Mouse (Mus musculus) stomach, embryonic 14.5 days (tissue): ENCODE data around the gene Col18a1. TPM values are rescaled to one million over a fixed set of nuclear protein-coding genes. Genes with fewer than 3 reads are reported as not detected.

Experiments
- ATAC-seq: fragments of 200-750 bp; cut with Nextera tagmentation; 2 replicates; pipeline ENCODE4 v1.8.0; 2017; ENCODE audit warnings: low read depth, moderate TSS enrichment; ENCODE audit not compliant: insufficient number of reproducible peaks, insufficient read depth, low FRiP score
- H3K27ac ChIP-seq: fragments of 300-500 bp; sonication (generic); 2 replicates; pipeline ENCODE4 v1.5.1; 2014; ENCODE audit warnings: mild to moderate bottlenecking, low read length, moderate library complexity, mixed read lengths
- H3K27me3 ChIP-seq: fragments of 300-500 bp; sonication (generic); 2 replicates; pipeline ENCODE4 v1.6.1; 2014; ENCODE audit warnings: low read length, control low read depth, mixed read lengths; ENCODE audit not compliant: control insufficient read depth, insufficient read depth
- H3K36me3 ChIP-seq: fragments of 300-500 bp; sonication (generic); 2 replicates; pipeline ENCODE4 v1.6.1; 2014; ENCODE audit warnings: mild to moderate bottlenecking, control low read depth, low read length, moderate library complexity, mixed read lengths; ENCODE audit not compliant: control insufficient read depth, insufficient read depth
- H3K4me1 ChIP-seq: fragments of 300-500 bp; sonication (generic); 2 replicates; pipeline ENCODE4 v1.6.1; 2014; ENCODE audit warnings: low read length, control low read depth, mixed read lengths; ENCODE audit not compliant: control insufficient read depth, insufficient read depth
- H3K4me2 ChIP-seq: fragments of 300-500 bp; sonication (generic); replicated peaks from 2 replicates; pipeline ENCODE4 v1.6.1; 2014; ENCODE audit warnings: low read depth, low read length, control low read depth
- H3K4me3 ChIP-seq: fragments of 300-500 bp; sonication (generic); 2 replicates; pipeline ENCODE4 v1.5.1; 2014; ENCODE audit warnings: low read depth, low read length, control low read depth
- H3K9ac ChIP-seq: fragments of 300-500 bp; sonication (generic); replicated peaks from 2 replicates; pipeline ENCODE4 v1.6.1; 2014; ENCODE audit warnings: low read depth, mild to moderate bottlenecking, control low read depth, low read length, moderate library complexity, mixed read lengths
- H3K9me3 ChIP-seq: fragments of 300-500 bp; sonication (generic); 2 replicates; pipeline ENCODE4 v1.6.1; 2016; ENCODE audit warnings: low read depth, low read length, control low read depth; ENCODE audit not compliant: control insufficient read depth
- WGBS: fragments of 180-500 bp; shearing (Covaris S2); extraction: QIAGEN DNeasy Blood & Tissue Kit; methylation state at CpG from one replicate; pipeline ENCODE4 v1.1.7; 2014; 5-methylcytosine and 5-hydroxymethylcytosine counted together
- polyA plus RNA-seq: library from polyadenylated mRNA; unstranded; fragments of >200 nt; fragmentation: Nextera tagmentation; extraction: Ambion mirVana; gene quantifications from 2 replicates; pipeline ENCODE4 v1.2.1, GENCODE M21; 2014

Gene Col18a1
- polyA plus RNA-seq, 1 experiment from 2014 or later: 49.8 TPM

DNA sequence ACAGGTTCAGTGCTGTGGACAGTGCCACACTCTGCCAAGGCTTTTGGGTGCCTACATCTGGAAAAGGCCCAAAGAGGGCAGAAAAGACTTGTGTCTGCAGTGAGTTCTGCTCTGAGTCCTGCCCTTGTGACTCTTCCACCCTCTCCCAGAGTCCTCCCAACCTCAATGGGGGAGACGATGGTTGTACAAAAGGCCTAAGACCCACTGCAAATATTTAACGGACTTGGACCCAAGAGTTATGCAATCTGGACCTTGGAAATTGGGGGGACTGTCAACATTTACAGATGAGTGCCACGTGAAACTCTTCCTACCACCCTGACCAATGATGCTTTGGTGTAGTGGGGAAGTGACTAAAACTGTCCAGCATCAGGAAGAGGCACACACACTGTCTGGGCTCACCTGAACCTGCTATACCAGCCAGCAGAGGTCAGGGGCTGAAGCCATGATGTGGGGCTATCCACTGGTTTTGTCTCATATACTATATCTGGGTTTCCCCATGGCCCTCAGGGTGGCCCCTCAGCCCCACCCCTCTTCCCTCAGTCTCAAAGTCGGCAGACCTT is 74.7 kb downstream of the Col18a1 start:
- peaks cover 5% of the 10 kb centered on the region; the same call in 1 of the 2 replicates for H3K9me3 ChIP-seq
- no peak overlapping the region for H3K4me3 ChIP-seq
- no peak overlapping the region for H3K27ac ChIP-seq
- ATAC-seq: no peak
- no peaks in the 10 kb centered on the region for H3K27me3 ChIP-seq
- H3K4me1 ChIP-seq: peaks cover 4% of the 10 kb centered on the region; the same call in 1 of the 2 replicates
- H3K36me3 ChIP-seq: no peaks in the 10 kb centered on the region; the same call in 1 of the 2 replicates
- H3K9ac ChIP-seq: no peak overlapping the region
- WGBS: 69% methylated on average over 4 of the region's 4 CpGs
- no peak overlapping the region for H3K4me2 ChIP-seq

DNA sequence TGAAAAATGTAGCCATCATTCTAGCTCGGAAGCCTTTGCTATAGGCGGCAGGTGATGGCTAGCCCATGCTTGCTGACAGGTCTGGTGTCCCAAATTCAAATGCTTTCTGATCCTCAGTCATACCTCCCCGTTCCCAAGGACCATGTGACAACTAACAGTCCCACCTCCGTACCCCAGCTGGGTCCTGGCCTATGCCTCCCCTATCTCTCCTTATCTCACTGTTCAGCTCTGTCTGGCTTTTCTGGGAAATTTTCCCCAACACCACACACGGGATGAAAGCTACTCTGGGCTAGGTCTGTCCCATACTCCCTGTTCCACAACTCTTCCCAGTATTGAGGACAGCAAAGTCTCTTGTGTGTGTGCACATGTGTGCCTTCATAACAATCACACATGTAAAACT is 76.3 kb downstream of the Col18a1 start:
- no peaks in the 10 kb centered on the region for H3K27me3 ChIP-seq
- no peak for ATAC-seq
- no peak overlapping the region for H3K9ac ChIP-seq
- 0 out of 2 replicates have a peak, but pooled peaks cover 4% of the 10 kb centered on the region for H3K4me1 ChIP-seq
- H3K27ac ChIP-seq: no peak overlapping the region
- H3K4me2 ChIP-seq: no peak overlapping the region
- WGBS: 72% methylated on average over 5 of the region's 5 CpGs
- no peak overlapping the region for H3K4me3 ChIP-seq
- no peaks in the 10 kb centered on the region for H3K36me3 ChIP-seq
- H3K9me3 ChIP-seq: peaks cover 5% of the 10 kb centered on the region; the same call in 1 of the 2 replicates

DNA sequence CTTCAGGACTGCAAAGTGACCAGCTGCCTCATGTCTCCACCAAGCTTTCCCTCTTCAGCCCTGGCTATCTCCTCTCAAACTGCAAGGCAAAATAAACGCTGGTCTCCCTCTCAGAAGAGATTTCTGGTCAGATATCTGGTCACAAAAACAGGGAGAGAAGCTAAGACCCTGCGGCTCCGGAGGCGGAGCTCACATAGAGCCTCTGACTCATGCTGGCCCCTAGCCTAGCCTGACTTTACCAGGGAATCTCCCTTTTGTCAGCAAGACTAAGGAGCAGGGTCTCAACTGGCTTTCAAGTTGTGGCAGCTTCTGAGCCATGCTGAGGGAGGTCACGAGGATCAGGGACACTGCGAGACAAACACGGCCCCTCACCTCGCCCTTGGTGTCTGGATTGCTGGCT is 77.0 kb downstream of the Col18a1 start:
- H3K27me3 ChIP-seq: no peaks in the 10 kb centered on the region
- H3K4me3 ChIP-seq: no peak overlapping the region
- ATAC-seq: peak; percentile 46; the same call in 1 of the 2 replicates
- H3K9ac ChIP-seq: no peak overlapping the region
- WGBS: 47% methylated on average over 8 of the region's 8 CpGs
- no peak overlapping the region for H3K4me2 ChIP-seq
- H3K4me1 ChIP-seq: 0 out of 2 replicates have a peak, but pooled peaks cover 4% of the 10 kb centered on the region
- H3K36me3 ChIP-seq: no peaks in the 10 kb centered on the region
- H3K9me3 ChIP-seq: peaks cover 5% of the 10 kb centered on the region; the same call in 1 of the 2 replicates
- H3K27ac ChIP-seq: peak overlapping the region; percentile 39; the same call in 1 of the 2 replicates

DNA sequence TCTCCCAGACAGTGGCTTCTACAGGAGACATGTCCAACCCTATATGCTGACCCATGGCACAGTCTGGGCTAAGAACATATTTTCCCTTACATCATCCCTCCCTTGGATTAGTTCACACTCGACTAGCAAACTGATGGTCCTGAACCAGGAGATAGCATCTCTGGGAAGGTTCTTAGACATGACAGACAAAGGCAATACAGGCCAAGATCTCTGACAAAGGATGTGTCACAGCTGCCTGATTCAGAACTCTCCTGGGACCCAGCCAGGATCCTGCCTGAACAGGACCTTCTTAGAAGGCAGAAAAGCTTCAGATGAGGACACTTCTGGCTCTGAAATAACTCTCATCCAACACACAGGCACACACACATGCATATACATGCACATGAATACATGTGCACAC is 81.8 kb downstream of the Col18a1 start:
- no peaks in the 10 kb centered on the region for H3K27me3 ChIP-seq
- H3K36me3 ChIP-seq: no peaks in the 10 kb centered on the region
- H3K4me3 ChIP-seq: no peak overlapping the region
- WGBS: 35% methylated on average over 1 of the region's 1 CpGs
- no peaks in the 10 kb centered on the region for H3K9me3 ChIP-seq
- no peak overlapping the region for H3K27ac ChIP-seq
- H3K4me1 ChIP-seq: 0 out of 2 replicates have a peak, but pooled peaks cover under 1% of the 10 kb centered on the region
- no peak overlapping the region for H3K4me2 ChIP-seq
- no peak for ATAC-seq
- H3K9ac ChIP-seq: no peak overlapping the region

DNA sequence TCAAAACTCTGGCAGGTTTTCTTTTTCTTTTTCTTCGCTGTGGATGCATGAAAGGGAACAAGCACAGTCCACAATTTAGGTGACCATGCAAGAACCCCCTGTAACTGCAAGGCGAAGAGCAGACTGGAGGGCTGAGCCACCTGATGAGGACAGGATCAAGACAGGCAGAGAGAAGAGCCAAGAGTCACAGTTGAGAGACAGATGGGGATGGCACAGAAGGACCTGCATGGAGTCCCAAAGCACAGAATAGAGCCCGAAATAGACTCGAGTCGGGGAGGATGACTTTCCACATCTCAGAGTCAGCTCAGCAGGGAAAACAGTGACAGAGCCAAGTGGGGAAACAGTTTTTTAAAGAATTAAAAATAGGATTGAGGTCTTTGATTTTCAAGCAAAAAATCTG is 83.4 kb downstream of the Col18a1 start:
- Histone ChIP-seq H3K27ac (no peak overlapping the region), H3K4me3 (no peak overlapping the region), H3K4me1 (no peaks in the 10 kb centered on the region), H3K9me3 (no peaks in the 10 kb centered on the region), H3K9ac (no peak overlapping the region), H3K36me3 (no peaks in the 10 kb centered on the region), H3K27me3 (no peaks in the 10 kb centered on the region), H3K4me2 (no peak overlapping the region)
- 65% methylated on average over 5 of the region's 5 CpGs for WGBS
- no peak for ATAC-seq

DNA sequence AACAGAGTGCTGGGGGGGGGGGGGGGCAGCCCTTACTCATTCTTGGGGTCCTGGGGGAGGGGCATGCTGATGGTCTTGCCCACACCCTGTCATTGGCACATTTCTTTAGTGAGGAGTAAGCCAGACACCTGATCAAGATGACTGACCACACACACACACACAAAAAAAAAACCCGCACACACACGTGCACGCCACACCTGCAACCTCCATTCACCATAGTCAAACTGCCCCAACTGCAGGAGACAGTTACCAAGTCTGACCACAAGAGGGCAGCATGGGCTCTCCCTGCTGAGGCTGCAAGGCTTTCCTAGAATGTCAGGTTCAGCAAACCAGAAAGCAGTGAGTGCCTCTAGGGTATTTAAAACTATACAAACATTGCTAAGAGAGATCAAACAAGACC is 83.9 kb downstream of the Col18a1 start:
- 9% methylated on average over 3 of the region's 3 CpGs for WGBS

DNA sequence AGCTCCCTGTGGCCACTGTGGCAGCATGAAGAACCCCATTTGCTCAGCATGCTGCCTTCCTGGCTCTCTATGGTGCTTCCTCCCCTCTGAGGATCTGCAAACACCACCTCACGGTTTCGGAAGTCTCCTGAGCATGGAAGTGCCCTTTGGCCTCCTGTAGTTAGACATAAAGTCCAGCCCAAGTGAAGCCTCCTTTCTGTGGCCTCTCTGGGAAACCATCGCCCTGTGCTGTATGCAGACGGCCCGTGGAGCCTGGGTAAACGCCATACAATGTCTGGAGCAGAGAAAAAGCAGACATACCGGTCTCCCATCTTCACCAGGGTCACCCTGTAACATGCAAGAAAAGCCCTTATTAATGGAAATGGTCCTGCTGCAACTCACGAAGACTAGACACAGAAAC is 87.4 kb downstream of the Col18a1 start:
- 66% methylated on average over 8 of the region's 8 CpGs for WGBS
- Histone ChIP-seq H3K9me3 (no peaks in the 10 kb centered on the region), H3K4me1 (no peaks in the 10 kb centered on the region), H3K4me2 (no peak overlapping the region), H3K27ac (no peak overlapping the region), H3K9ac (no peak overlapping the region), H3K36me3 (no peaks in the 10 kb centered on the region), H3K27me3 (no peaks in the 10 kb centered on the region), H3K4me3 (no peak overlapping the region)
- no peak for ATAC-seq

More for the DNA sequence above, 83.9 kb downstream of the Col18a1 start:
- Histone ChIP-seq H3K27me3 (no peaks in the 10 kb centered on the region), H3K9ac (no peak overlapping the region), H3K4me2 (no peak overlapping the region), H3K9me3 (no peaks in the 10 kb centered on the region), H3K27ac (no peak overlapping the region), H3K4me1 (no peaks in the 10 kb centered on the region), H3K4me3 (no peak overlapping the region), H3K36me3 (no peaks in the 10 kb centered on the region)
- ATAC-seq: no peak; the same call in 1 of the 2 replicates

DNA sequence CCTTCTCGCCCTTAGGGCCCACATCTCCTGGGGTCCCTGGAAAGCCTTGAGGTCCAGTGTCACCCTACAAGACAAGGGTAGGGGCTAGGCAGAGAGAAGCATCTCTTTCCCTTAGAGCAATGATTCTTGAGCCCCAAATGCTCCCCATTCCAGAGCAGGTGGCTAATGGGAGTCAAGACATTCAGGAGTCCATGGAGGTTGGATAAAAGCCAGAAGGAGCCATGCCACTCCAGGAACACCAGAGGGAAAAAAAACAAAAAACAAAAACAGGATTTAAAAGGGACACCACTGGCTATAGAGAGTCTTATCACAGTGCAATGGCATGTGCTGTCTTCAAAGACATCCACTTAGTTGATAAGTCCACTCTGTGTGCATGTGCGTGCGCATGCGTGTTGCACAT is 87.9 kb downstream of the Col18a1 start:
- Histone ChIP-seq H3K4me3 (no peak overlapping the region), H3K27me3 (no peaks in the 10 kb centered on the region), H3K36me3 (no peaks in the 10 kb centered on the region), H3K4me2 (no peak overlapping the region), H3K27ac (no peak overlapping the region), H3K9ac (no peak overlapping the region), H3K4me1 (no peaks in the 10 kb centered on the region), H3K9me3 (no peaks in the 10 kb centered on the region)
- ATAC-seq: no peak
- 92% methylated on average over 4 of the region's 4 CpGs for WGBS
